Mouse (Mus musculus): ENCODE results near the gene Wtip. TPM values are rescaled to one million over a fixed set of nuclear protein-coding genes. Genes with fewer than 3 reads are reported as not detected.

The Wtip gene
- total and polyA plus RNA-seq, 3 experiments: not detected

- no peak overlapping the region for H3K4me3 ChIP-seq (replicated peaks in 1 of 3; ENCODE audit: low read depth in 2 of 3, low read length in 2 of 3, poor library complexity in 1 of 3)
- in situ Hi-C loops (cut with MboI; ENCODE audit: low pct_ligation_motif_present, low pct_unique_long_range_greater_than_20kb, low sequenced_read_pairs) (loop anchor here (5.0 kb wide), 1 partner anchor 66 kb away; the partner anchor contains the start of gene Gpi1), dilution Hi-C loops (cut with MboI; ENCODE audit: extremely low pct_ligation_motif_present, extremely low pct_unique_long_range_greater_than_20kb, low sequenced_read_pairs) (no loop called here)
- no peak overlapping the region for H3K9ac ChIP-seq (ENCODE audit: insufficient read depth, low read depth)
- DNase-seq (ENCODE audit: extremely low read depth): peak; percentile 16
- peaks cover 36 to 48% of the 10 kb centered on the region in 2 experiments for H3K36me3 ChIP-seq (replicated peaks in 1 of 2; ENCODE audit: control insufficient read depth in 1 of 2, insufficient read depth in 1 of 2, low read length in 1 of 2)
- H3K79me2 ChIP-seq (replicated peaks; ENCODE audit: control insufficient read depth, extremely low read depth, insufficient read depth, poor library complexity, severe bottlenecking): peaks cover 40% of the 10 kb centered on the region
- H3K27me3 ChIP-seq (replicated peaks): no peaks in the 10 kb centered on the region
- TF ChIP-seq ELF1 (IDR thresholded peaks at IDR 0.05; ENCODE audit: low read depth, low read length): no peak
- peak in 1 of 2 experiments; percentile 38; a peak in 2 of 4 replicates for TF ChIP-seq CTCF (conservative IDR thresholded peaks at IDR 0.05 in 1 of 2, IDR thresholded peaks at IDR 0.05 in 1 of 2; ENCODE audit: low read depth in 2 of 2, low read length in 2 of 2)
- TF ChIP-seq MAFK (IDR thresholded peaks at IDR 0.05; ENCODE audit: insufficient replicate concordance, low read length): no peak
- peaks cover 2 to 18% of the 10 kb centered on the region in 2 experiments; a peak in 3 of 4 replicates for H3K4me1 ChIP-seq (ENCODE audit: control insufficient read depth in 1 of 2, insufficient read depth in 2 of 2)
- H3K27ac ChIP-seq (ENCODE audit: insufficient read depth, low read depth): no peak overlapping the region
- H3K9me3 ChIP-seq (replicated peaks; ENCODE audit: low read length): no peaks in the 10 kb centered on the region
- H3K4me2 ChIP-seq (ENCODE audit: insufficient read depth, low read depth, poor library complexity, severe bottlenecking): no peak overlapping the region
These were observed 32.9 kb upstream of the Wtip start for GRCm38 (mm10) chr7:34165999-34166398.

GRCm38 (mm10) chr7:34164671-34165070 lies 31.6 kb upstream of the Wtip start:
- Histone ChIP-seq H3K9ac (ENCODE audit: insufficient read depth, low read depth) (no peak overlapping the region), H3K79me2 (replicated peaks; ENCODE audit: control insufficient read depth, extremely low read depth, insufficient read depth, poor library complexity, severe bottlenecking) (peaks cover 40% of the 10 kb centered on the region), H3K4me2 (ENCODE audit: insufficient read depth, low read depth, poor library complexity, severe bottlenecking) (no peak overlapping the region), H3K27ac (ENCODE audit: insufficient read depth, low read depth) (no peak overlapping the region), H3K4me3 (replicated peaks in 1 of 3; ENCODE audit: low read depth in 2 of 3, low read length in 2 of 3, poor library complexity in 1 of 3) (no peak overlapping the region), H3K36me3 (replicated peaks in 1 of 2; ENCODE audit: control insufficient read depth in 1 of 2, insufficient read depth in 1 of 2, low read length in 1 of 2) (peaks cover 47 to 59% of the 10 kb centered on the region in 2 experiments), H3K9me3 (replicated peaks; ENCODE audit: low read length) (no peaks in the 10 kb centered on the region), H3K27me3 (replicated peaks) (no peaks in the 10 kb centered on the region), H3K4me1 (ENCODE audit: control insufficient read depth in 1 of 2, insufficient read depth in 2 of 2) (peaks cover 2 to 18% of the 10 kb centered on the region in 2 experiments; a peak in 3 of 4 replicates)
- no peak for DNase-seq (ENCODE audit: extremely low read depth)
- TF ChIP-seq CHD2 (IDR thresholded peaks at IDR 0.05; ENCODE audit: low read length): no peak
- no peak for TF ChIP-seq EP300 (IDR thresholded peaks at IDR 0.05; ENCODE audit: low read length)
- TF ChIP-seq USF1 (IDR thresholded peaks at IDR 0.05; ENCODE audit: low read depth, low read length): no peak
- no peak for TF ChIP-seq POLR2A (IDR thresholded peaks at IDR 0.05; ENCODE audit: low read depth, low read length)
- TF ChIP-seq TBP (conservative IDR thresholded peaks at IDR 0.05; ENCODE audit: low read depth, low read length): no peak
- no peak for TF ChIP-seq ETS1 (conservative IDR thresholded peaks at IDR 0.05; ENCODE audit: low read depth, low read length)
- TF ChIP-seq ELF1 (IDR thresholded peaks at IDR 0.05; ENCODE audit: low read depth, low read length): no peak
- no peak for TF ChIP-seq CTCF (conservative IDR thresholded peaks at IDR 0.05 in 1 of 2, IDR thresholded peaks at IDR 0.05 in 1 of 2; ENCODE audit: low read depth in 2 of 2, low read length in 2 of 2)
- TF ChIP-seq JUN (IDR thresholded peaks at IDR 0.05; ENCODE audit: insufficient read depth, low read depth, low read length): no peak
- no peak for TF ChIP-seq SMC3 (IDR thresholded peaks at IDR 0.05; ENCODE audit: low read depth, low read length)
- in situ Hi-C loops (cut with MboI; ENCODE audit: low pct_ligation_motif_present, low pct_unique_long_range_greater_than_20kb, low sequenced_read_pairs) (loop anchor here (5.0 kb wide), 1 partner anchor 68 kb away; the partner anchor contains the start of gene Gpi1), dilution Hi-C loops (cut with MboI; ENCODE audit: extremely low pct_ligation_motif_present, extremely low pct_unique_long_range_greater_than_20kb, low sequenced_read_pairs) (no loop called here)

- Histone ChIP-seq H3K4me1 (ENCODE audit: control insufficient read depth in 1 of 2, insufficient read depth in 2 of 2) (no peaks in the 10 kb centered on the region), H3K79me2 (replicated peaks; ENCODE audit: control insufficient read depth, extremely low read depth, insufficient read depth, poor library complexity, severe bottlenecking) (peaks cover 4% of the 10 kb centered on the region; the same call in 1 of the 2 replicates), H3K27ac (ENCODE audit: insufficient read depth, low read depth) (no peak overlapping the region), H3K4me2 (ENCODE audit: insufficient read depth, low read depth, poor library complexity, severe bottlenecking) (no peak overlapping the region), H3K4me3 (replicated peaks in 1 of 3; ENCODE audit: low read depth in 2 of 3, low read length in 2 of 3, poor library complexity in 1 of 3) (no peak overlapping the region), H3K27me3 (replicated peaks) (no peaks in the 10 kb centered on the region), H3K9ac (ENCODE audit: insufficient read depth, low read depth) (no peak overlapping the region), H3K36me3 (replicated peaks in 1 of 2; ENCODE audit: control insufficient read depth in 1 of 2, insufficient read depth in 1 of 2, low read length in 1 of 2) (peaks cover 76 to 90% of the 10 kb centered on the region in 2 experiments), H3K9me3 (replicated peaks; ENCODE audit: low read length) (no peaks in the 10 kb centered on the region)
- no peak for DNase-seq (ENCODE audit: extremely low read depth)
- in situ Hi-C loops (cut with MboI; ENCODE audit: low pct_ligation_motif_present, low pct_unique_long_range_greater_than_20kb, low sequenced_read_pairs) (no loop called here), dilution Hi-C loops (cut with MboI; ENCODE audit: extremely low pct_ligation_motif_present, extremely low pct_unique_long_range_greater_than_20kb, low sequenced_read_pairs) (no loop called here)
- no peak for TF ChIP-seq TBP (conservative IDR thresholded peaks at IDR 0.05; ENCODE audit: low read depth, low read length)
- no peak for TF ChIP-seq MXI1 (IDR thresholded peaks at IDR 0.05; ENCODE audit: low read depth, low read length)
- no peak for TF ChIP-seq MAX (IDR thresholded peaks at IDR 0.05; ENCODE audit: low read length)
- TF ChIP-seq POLR2A (IDR thresholded peaks at IDR 0.05; ENCODE audit: low read depth, low read length): no peak
- no peak for TF ChIP-seq JUND (conservative IDR thresholded peaks at IDR 0.05; ENCODE audit: low read depth, low read length)
- no peak for TF ChIP-seq GABPA (IDR thresholded peaks at IDR 0.05; ENCODE audit: insufficient replicate concordance, low read depth, low read length)
- no peak for TF ChIP-seq UBTF (IDR thresholded peaks at IDR 0.05; ENCODE audit: low read depth, low read length)
- TF ChIP-seq CHD2 (IDR thresholded peaks at IDR 0.05; ENCODE audit: low read length): no peak
- TF ChIP-seq HCFC1 (IDR thresholded peaks at IDR 0.05; ENCODE audit: low read depth, low read length): no peak
- no peak for TF ChIP-seq KAT2A (IDR thresholded peaks at IDR 0.05; ENCODE audit: insufficient replicate concordance, low read length)
These were observed 26.1 kb upstream of the Wtip start for GRCm38 (mm10) chr7:34159167-34159566.
